Mouse (Mus musculus) megakaryocyte, embryonic 14.5 days (primary cell): ENCODE data around the gene Pemt.

Experiments
- FLI1 ChIP-seq: IDR thresholded peaks from 2 replicates; pipeline ENCODE4 v1.6.1; 2012; ENCODE audit warnings: low read length, inconsistent platforms, mixed read lengths
- GATA1 ChIP-seq: IDR thresholded peaks from 3 replicates; pipeline ENCODE4 v1.6.1; 2012; ENCODE audit warnings: mixed read lengths, low read length, inconsistent platforms, borderline replicate concordance

DNA sequence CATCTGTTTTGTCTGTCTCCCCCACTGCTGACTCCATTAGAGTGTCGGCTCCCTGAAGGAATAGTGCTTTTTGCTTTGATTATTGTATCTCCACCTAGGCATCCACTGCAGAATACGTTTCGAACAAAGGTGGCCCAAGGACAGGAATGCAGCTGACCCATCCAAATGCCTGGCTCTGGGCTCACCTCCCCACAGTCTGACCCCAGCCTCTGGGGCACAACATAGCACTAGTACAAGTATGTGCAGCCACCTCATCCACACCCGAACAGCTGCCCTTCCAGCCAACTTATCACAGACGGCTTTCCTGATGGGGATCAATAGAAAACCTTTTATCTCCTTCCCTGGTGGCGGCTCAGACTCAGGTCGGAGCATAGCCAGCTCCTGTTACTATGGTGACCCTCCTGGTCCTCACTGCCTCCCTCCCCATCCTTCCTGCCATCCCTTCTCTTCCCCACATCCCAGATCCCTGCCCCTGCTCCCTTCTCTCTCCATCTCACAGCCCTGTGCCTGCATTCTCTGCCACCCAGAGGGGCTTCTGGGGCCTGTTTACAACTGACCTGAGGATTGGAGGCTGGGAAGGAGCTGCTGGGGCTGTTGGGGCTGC lies 47.8 kb upstream of the Pemt start:
- TF ChIP-seq GATA1 (no peak), FLI1 (no peak)
